Mouse (Mus musculus) hindbrain, postnatal 0 days (tissue): ENCODE results near the gene Trpc4. TPM values are rescaled to one million over a fixed set of nuclear protein-coding genes. Genes with fewer than 3 reads are reported as not detected.

Experiments used
- ATAC-seq: fragments of 200-750 bp; cut with Nextera tagmentation; 2 replicates; pipeline ENCODE4 v1.8.0; 2017; ENCODE audit warnings: mild to moderate bottlenecking, moderate TSS enrichment, moderate library complexity
- DNase-seq: peaks from one replicate; pipeline ENCODE4 v3.0.0-alpha.2; 2015; ENCODE audit warnings: low spot score
- H3K27ac ChIP-seq: fragments of 300-500 bp; sonication (generic); 2 replicates; pipeline ENCODE4 v1.5.1; 2014; ENCODE audit warnings: mild to moderate bottlenecking
- H3K27me3 ChIP-seq: fragments of 300-500 bp; sonication (generic); 2 replicates; pipeline ENCODE4 v1.6.1; 2014; ENCODE audit warnings: low read length, mixed read lengths; ENCODE audit not compliant: insufficient read depth
- H3K36me3 ChIP-seq: fragments of 300-500 bp; sonication (generic); 2 replicates; pipeline ENCODE4 v1.6.1; 2014; ENCODE audit warnings: low read length, mixed read lengths; ENCODE audit not compliant: insufficient read depth
- H3K4me1 ChIP-seq: fragments of 300-500 bp; sonication (generic); 2 replicates; pipeline ENCODE4 v1.6.1; 2014; ENCODE audit warnings: antibody characterized with exemption, low read length, mixed read lengths; ENCODE audit not compliant: insufficient read depth
- H3K4me2 ChIP-seq: fragments of 300-500 bp; sonication (generic); 2 replicates; pipeline ENCODE4 v1.6.1; 2014; ENCODE audit warnings: low read depth, mild to moderate bottlenecking, low read length, moderate library complexity, mixed read lengths
- H3K4me3 ChIP-seq: fragments of 300-500 bp; sonication (generic); 2 replicates; pipeline ENCODE4 v1.5.1; 2014; ENCODE audit warnings: low read length
- H3K9ac ChIP-seq: fragments of 300-500 bp; sonication (generic); replicated peaks from 2 replicates; pipeline ENCODE4 v1.6.1; 2014; ENCODE audit warnings: mild to moderate bottlenecking, low read length, moderate library complexity, mixed read lengths
- H3K9me3 ChIP-seq: fragments of 300-500 bp; sonication (generic); 2 replicates; pipeline ENCODE4 v1.6.1; 2016; ENCODE audit warnings: low read length, mixed read lengths
- CTCF ChIP-seq: IDR thresholded peaks from 2 replicates; pipeline ENCODE4 v1.5.1; 2016; ENCODE audit warnings: antibody characterized with exemption, control low read depth, low read depth
- WGBS: fragments of 180-500 bp; shearing (Covaris S2); extraction: QIAGEN DNeasy Blood & Tissue Kit; methylation state at CpG from one replicate; pipeline ENCODE4 v1.1.7; 2014; 5-methylcytosine and 5-hydroxymethylcytosine counted together
- polyA plus RNA-seq: library from polyadenylated mRNA; unstranded; fragments of >200 nt; fragmentation: Nextera tagmentation; extraction: Ambion mirVana; gene quantifications from 2 replicates; pipeline ENCODE4 v1.2.1, GENCODE M21; 2015
- total RNA-seq: library from RNA; depleted of rRNA; stranded (reverse); fragments of >200 nt; gene quantifications from 2 replicates; pipeline ENCODE4 v1.2.3, GENCODE M21; 2014; rRNA removed

The Trpc4 gene
- total and polyA plus RNA-seq, 2 experiments from 2014 or later, result 4.2 to 6.0 TPM

DNA sequence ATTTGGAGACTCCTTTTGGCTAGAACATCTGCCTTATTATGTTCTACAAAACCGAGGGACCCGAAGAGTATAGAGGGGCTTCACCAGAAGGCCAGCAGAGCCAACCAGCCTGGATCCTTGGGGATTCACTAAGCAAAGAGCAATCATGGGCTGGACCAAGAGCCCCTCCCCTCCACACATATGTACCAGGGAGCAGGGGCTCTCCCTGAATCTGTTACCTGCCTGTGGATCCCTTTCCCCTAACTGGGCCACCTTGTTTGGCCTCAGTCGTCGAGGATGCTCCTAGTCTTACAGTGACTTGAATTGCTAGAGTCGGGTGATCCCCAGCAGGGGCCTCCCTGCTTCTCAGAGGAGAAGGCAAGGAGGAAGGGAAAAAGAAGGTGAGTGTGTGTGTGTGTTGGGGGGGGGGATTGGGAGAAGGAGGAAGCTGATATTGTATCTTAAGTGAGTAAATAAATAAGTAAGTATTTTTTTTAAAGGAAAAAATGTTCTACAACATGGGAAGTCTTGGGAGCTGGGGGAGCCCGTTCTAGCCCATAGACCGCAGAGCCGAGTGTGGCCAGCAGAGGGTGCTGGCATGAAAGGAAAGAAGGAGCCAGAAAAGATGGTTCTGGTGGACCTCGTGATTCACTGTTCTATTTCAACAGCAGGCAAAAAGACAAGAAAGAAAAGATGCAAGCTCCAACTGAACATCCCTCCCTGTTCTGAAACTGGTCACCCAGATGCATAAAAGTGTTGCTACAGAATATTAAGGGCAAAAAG is 197.2 kb downstream of the Trpc4 start:
- peak; percentile 81 for TF ChIP-seq CTCF
- no peaks in the 10 kb centered on the region for H3K36me3 ChIP-seq
- 0 out of 2 replicates have a peak, but pooled peaks have one; percentile 61 for ATAC-seq

GRCm38 (mm10) chr3:54357561-54357960 is 201.7 kb downstream of the Trpc4 start:
- WGBS, result 61% methylated on average over 3 of the region's 3 CpGs
- no peak overlapping the region for H3K9ac ChIP-seq
- peak; percentile 71 for TF ChIP-seq CTCF
- H3K4me1 ChIP-seq, result 0 out of 2 replicates have a peak, but pooled peaks cover 4% of the 10 kb centered on the region
- H3K27ac ChIP-seq, result no peak overlapping the region
- DNase-seq, result peak; percentile 50
- no peak overlapping the region for H3K4me2 ChIP-seq
- no peaks in the 10 kb centered on the region for H3K27me3 ChIP-seq
- no peak overlapping the region for H3K4me3 ChIP-seq
- ATAC-seq, result peak; percentile 43
- H3K9me3 ChIP-seq, result no peaks in the 10 kb centered on the region
- H3K36me3 ChIP-seq, result no peaks in the 10 kb centered on the region

More for the DNA sequence above, 197.2 kb downstream of the Trpc4 start:
- peak; percentile 70 for DNase-seq
- Histone ChIP-seq H3K9me3 (no peaks in the 10 kb centered on the region), H3K4me1 (no peaks in the 10 kb centered on the region), H3K27me3 (no peaks in the 10 kb centered on the region), H3K4me3 (no peak overlapping the region), H3K4me2 (no peak overlapping the region), H3K9ac (no peak overlapping the region), H3K27ac (no peak overlapping the region)
- WGBS, result 27% methylated on average over 9 of the region's 9 CpGs

DNA sequence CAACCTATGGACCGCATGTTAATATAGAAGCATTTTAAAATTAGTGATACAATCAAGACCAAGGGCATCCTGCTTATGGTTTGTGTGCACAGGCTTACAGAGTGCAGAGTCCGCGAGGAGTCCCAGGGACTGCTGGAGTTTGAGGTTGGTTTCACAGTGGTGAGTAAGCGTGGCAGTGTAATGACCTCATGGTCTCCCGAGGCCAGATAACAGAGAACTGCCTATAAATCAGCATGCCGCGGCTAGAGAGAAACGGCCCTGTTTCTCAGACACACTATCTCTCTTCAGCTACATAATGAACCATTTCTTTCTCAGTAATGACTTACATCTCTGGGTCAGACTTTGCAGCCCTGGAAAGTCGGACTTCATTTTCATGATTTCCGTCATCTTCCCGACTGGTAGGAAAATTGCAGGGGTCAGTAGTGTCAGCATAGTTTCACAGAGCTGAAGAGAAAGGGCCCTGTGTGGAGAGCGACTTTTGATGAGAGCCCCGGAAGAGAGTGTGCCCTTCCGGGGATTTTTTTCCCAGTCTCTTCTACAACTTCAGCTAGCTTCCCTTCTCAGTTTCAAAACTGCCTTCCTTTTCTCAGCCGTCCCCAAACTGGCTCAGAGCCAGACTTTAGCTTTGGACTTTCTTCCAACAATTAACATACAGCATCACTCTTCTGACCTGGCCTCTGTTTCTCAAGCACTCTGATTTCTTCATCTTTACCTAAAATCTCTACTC is 202.8 kb downstream of the Trpc4 start:
- WGBS, result 48% methylated on average over 15 of the region's 15 CpGs
- Histone ChIP-seq H3K9ac (no peak overlapping the region), H3K27me3 (no peaks in the 10 kb centered on the region), H3K4me3 (no peak overlapping the region), H3K4me2 (no peak overlapping the region), H3K27ac (no peak overlapping the region), H3K9me3 (no peaks in the 10 kb centered on the region), H3K4me1 (0 out of 2 replicates have a peak, but pooled peaks cover 4% of the 10 kb centered on the region), H3K36me3 (no peaks in the 10 kb centered on the region)
- no peak for ATAC-seq
- DNase-seq, result peak; percentile 12
- no peak for TF ChIP-seq CTCF

DNA sequence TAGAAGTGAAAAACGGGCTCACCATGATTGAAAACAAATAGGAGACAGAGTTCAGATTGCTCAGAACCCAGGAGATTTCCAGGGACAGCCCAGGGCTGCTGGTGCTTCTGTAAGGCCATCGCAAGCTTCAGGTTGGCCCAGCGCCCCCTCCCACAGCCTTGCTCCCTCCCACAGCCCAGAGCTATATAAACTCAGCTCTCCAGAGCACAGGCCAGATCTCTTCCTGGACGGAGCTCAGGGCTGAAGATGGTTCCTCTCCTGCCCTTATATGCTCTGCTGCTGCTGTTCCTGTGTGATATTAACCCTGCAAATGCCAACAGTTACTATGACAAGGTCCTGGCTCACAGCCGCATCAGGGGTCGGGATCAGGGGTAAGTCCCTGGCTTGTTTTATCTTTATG is 205.1 kb downstream of the Trpc4 start, which contains the start of gene Postn:
Postn (plus strand) TSS at position 213 of the 400 bp plus-strand sequence.
- no peaks in the 10 kb centered on the region for H3K9me3 ChIP-seq
- no peak within 1 kb of the TSS for H3K4me3 ChIP-seq
- H3K27ac ChIP-seq, result no peak within 1 kb of the TSS
- H3K9ac ChIP-seq, result no peak within 1 kb of the TSS
- 0 out of 2 replicates have a peak, but pooled peaks cover 4% of the 10 kb centered on the region for H3K4me1 ChIP-seq
- TF ChIP-seq CTCF, result no peak
- no peaks in the 10 kb centered on the region for H3K36me3 ChIP-seq
- H3K27me3 ChIP-seq, result no peaks in the 10 kb centered on the region
- DNase-seq (no peak), ATAC-seq (no peak)
- H3K4me2 ChIP-seq, result no peak within 1 kb of the TSS
- WGBS, result 50% methylated on average over 6 of the region's 6 CpGs

DNA sequence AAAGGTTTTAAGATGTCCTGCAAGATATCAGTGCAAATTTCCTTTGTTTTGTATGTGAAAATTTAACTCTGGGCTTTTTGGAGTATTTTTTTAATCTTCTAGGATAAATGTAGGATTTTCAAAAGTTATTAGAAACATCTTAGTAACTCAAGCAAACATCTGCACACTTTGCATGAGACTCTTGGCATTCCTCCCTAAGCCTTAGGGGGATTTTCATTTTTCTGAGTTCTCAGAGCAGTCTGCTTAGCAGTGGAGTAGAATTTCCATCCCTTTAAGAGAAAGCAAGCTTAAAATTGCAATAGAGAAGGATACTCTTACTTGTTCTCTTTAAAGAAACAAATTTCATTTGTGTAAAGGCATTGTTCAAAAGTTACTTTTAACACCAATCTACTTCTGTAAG is 205.8 kb downstream of the Trpc4 start:
- no peak for TF ChIP-seq CTCF
- Histone ChIP-seq H3K4me3 (no peak overlapping the region), H3K9me3 (no peaks in the 10 kb centered on the region), H3K4me2 (no peak overlapping the region), H3K9ac (no peak overlapping the region), H3K4me1 (0 out of 2 replicates have a peak, but pooled peaks cover 4% of the 10 kb centered on the region), H3K27me3 (no peaks in the 10 kb centered on the region), H3K36me3 (no peaks in the 10 kb centered on the region), H3K27ac (no peak overlapping the region)
- no peak for ATAC-seq
- no peak for DNase-seq

Other genes starting within 250 kb of the Trpc4 start
- gene Postn, start 205.1 kb downstream of the Trpc4 start, total RNA-seq, result 14.4 and 20.3 TPM in 2 replicates
- gene Postn, start 205.1 kb downstream of the Trpc4 start, polyA plus RNA-seq, result 13.6 and 15.3 TPM in 2 replicates